Mouse (Mus musculus) intestine, embryonic 16.5 days (tissue): ENCODE results near the gene Gskip. TPM values are rescaled to one million over a fixed set of nuclear protein-coding genes. Genes with fewer than 3 reads are reported as not detected.
A peak's percentile ranks its signal among the peaks of the same experiment; 100 is the strongest.

Experiments
- ATAC-seq: fragments of 200-750 bp; cut with Nextera tagmentation; 2 replicates; pipeline ENCODE4 v1.8.0; 2017; ENCODE audit warnings: moderate TSS enrichment, moderate library complexity
- H3K27ac ChIP-seq: fragments of 300-500 bp; sonication (generic); 2 replicates; pipeline ENCODE4 v1.5.1; 2014; ENCODE audit warnings: mild to moderate bottlenecking, low read length
- H3K27me3 ChIP-seq: fragments of 300-500 bp; sonication (generic); replicated peaks from 2 replicates; pipeline ENCODE4 v1.6.1; 2014; ENCODE audit warnings: low read length, control low read depth, mixed read lengths; ENCODE audit not compliant: control insufficient read depth, insufficient read depth
- H3K36me3 ChIP-seq: fragments of 300-500 bp; sonication (generic); 2 replicates; pipeline ENCODE4 v1.6.1; 2014; ENCODE audit warnings: low read length, control low read depth; ENCODE audit not compliant: control insufficient read depth, insufficient read depth
- H3K4me1 ChIP-seq: fragments of 300-500 bp; sonication (generic); 2 replicates; pipeline ENCODE4 v1.6.1; 2014; ENCODE audit warnings: low read length, control low read depth, mixed read lengths; ENCODE audit not compliant: control insufficient read depth, insufficient read depth
- H3K4me2 ChIP-seq: fragments of 300-500 bp; sonication (generic); 2 replicates; pipeline ENCODE4 v1.6.1; 2014; ENCODE audit warnings: low read depth, low read length, control low read depth
- H3K4me3 ChIP-seq: fragments of 300-500 bp; sonication (generic); 2 replicates; pipeline ENCODE4 v1.5.1; 2014; ENCODE audit warnings: mild to moderate bottlenecking, low read length
- H3K9ac ChIP-seq: fragments of 300-500 bp; sonication (generic); 2 replicates; pipeline ENCODE4 v1.6.1; 2014; ENCODE audit warnings: low read depth, low read length
- H3K9me3 ChIP-seq: fragments of 300-500 bp; sonication (generic); 2 replicates; pipeline ENCODE4 v1.6.1; 2016; ENCODE audit warnings: low read length, control low read depth; ENCODE audit not compliant: control insufficient read depth
- WGBS: fragments of 180-500 bp; shearing (Covaris S2); extraction: QIAGEN DNeasy Blood & Tissue Kit; methylation state at CpG from one replicate; pipeline ENCODE4 v1.1.7; 2014; 5-methylcytosine and 5-hydroxymethylcytosine counted together
- polyA plus RNA-seq: library from polyadenylated mRNA; unstranded; fragments of >200 nt; fragmentation: Nextera tagmentation; extraction: Ambion mirVana; gene quantifications from 2 replicates; pipeline ENCODE4 v1.2.1, GENCODE M21; 2015

Gene Gskip
- polyA plus RNA-seq, 1 experiment from 2014 or later, result 29.7 TPM

DNA sequence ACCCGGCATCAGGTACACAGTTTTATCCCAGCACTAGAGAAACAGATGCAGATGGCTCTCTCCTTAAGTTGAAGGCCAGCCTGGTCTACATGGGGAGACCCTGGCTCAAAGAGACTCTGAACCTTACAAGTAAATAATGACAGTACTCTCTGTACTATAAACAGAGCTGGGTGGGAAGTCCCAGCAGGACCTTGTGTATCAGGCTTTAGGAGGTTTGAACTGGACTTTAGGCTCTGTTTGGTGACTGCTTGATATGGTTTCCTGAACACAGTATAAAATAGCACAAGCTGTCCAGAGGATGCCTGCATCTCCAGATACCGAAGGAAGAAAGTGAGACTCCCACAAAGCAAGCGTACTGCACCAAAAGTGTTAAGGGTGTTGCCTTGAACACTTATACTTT lies 2.2 kb downstream of the Gskip start:
- H3K4me1 ChIP-seq, result peaks cover 17% of the 10 kb centered on the region
- H3K27ac ChIP-seq, result no peak overlapping the region
- 90% methylated on average over 3 of the region's 3 CpGs for WGBS

DNA sequence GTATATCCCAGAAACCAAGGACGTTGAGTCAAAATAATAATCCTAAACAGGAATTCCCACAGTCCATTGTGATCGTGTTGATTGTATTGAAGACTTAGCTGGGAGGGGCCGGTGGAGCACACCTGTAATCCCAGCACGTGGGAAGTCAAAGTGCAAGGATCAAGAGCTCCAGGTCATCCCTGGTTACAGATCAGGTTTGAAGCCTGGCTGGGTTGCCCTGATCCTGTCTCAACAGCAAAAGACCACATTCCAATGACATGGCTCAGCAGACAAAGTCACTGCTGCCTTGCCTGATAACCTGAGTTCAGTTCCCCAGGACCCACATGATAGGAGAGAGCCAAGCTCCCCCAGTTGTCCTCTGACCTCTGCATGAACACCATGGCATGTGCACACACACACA lies 2.8 kb downstream of the Gskip start:
- Histone ChIP-seq H3K36me3 (no peaks in the 10 kb centered on the region), H3K4me1 (peaks cover 14% of the 10 kb centered on the region), H3K4me3 (no peak overlapping the region), H3K9ac (no peak overlapping the region), H3K9me3 (no peaks in the 10 kb centered on the region), H3K27me3 (no peaks in the 10 kb centered on the region), H3K4me2 (no peak overlapping the region), H3K27ac (peak overlapping the region; percentile 71)
- ATAC-seq, result peak; percentile 22
- WGBS, result 68% methylated on average over 4 of the region's 4 CpGs

More for the DNA sequence above, 2.2 kb downstream of the Gskip start:
- no peak overlapping the region for H3K4me3 ChIP-seq
- H3K4me2 ChIP-seq, result no peak overlapping the region
- no peaks in the 10 kb centered on the region for H3K9me3 ChIP-seq
- no peak for ATAC-seq
- H3K36me3 ChIP-seq, result no peaks in the 10 kb centered on the region
- H3K27me3 ChIP-seq, result no peaks in the 10 kb centered on the region
- no peak overlapping the region for H3K9ac ChIP-seq

DNA sequence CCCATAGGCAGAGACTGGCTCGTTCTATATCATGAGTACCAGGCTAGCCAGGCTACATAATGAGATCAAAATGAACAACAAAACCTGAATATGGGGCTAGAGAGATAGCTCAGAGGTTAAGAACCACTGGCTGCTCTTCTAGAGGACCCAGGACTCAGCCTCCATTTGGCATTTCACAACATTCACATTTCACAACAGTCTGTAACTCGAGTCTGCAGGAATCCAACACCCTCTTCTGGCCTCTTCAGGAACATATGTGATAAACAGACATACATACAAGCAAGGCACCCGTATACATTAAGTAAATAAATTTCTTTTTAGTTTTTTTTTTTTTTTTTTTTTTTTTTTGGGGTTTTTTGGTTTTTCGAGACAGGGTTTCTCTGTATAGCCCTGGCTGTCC lies 3.9 kb downstream of the Gskip start:
- H3K27me3 ChIP-seq, result no peaks in the 10 kb centered on the region
- no peak overlapping the region for H3K4me3 ChIP-seq
- H3K36me3 ChIP-seq, result no peaks in the 10 kb centered on the region
- no peak overlapping the region for H3K4me2 ChIP-seq
- no peak overlapping the region for H3K9ac ChIP-seq
- peaks cover 7% of the 10 kb centered on the region; the same call in 1 of the 2 replicates for H3K4me1 ChIP-seq
- no peak overlapping the region for H3K27ac ChIP-seq
- WGBS, result 83% methylated on average over 4 of the region's 4 CpGs
- ATAC-seq, result no peak
- H3K9me3 ChIP-seq, result no peaks in the 10 kb centered on the region

DNA sequence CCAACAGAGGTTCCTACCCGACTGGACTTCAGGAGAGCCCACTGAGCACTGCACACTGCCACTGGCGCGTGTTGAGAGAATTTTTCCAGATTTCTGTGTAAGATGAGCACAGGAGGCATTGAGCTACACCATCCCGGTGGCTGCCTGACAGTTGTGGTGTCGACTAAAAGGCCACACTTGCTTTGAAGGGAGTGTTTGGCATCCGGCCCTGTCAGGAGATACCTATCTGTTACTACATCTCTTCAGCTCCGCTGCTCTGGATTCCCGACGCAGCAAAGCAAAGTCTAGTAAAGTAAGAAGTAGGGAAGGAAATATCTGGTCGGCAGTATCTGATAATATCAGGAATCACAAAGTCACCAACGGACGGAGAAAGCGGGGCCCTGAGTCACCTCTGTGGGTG lies 4.8 kb downstream of the Gskip start:
- H3K4me1 ChIP-seq, result peaks cover 7% of the 10 kb centered on the region; the same call in 1 of the 2 replicates
- no peak overlapping the region for H3K9ac ChIP-seq
- 93% methylated on average over 13 of the region's 13 CpGs for WGBS
- no peak overlapping the region for H3K4me2 ChIP-seq
- no peak overlapping the region for H3K27ac ChIP-seq
- no peaks in the 10 kb centered on the region for H3K27me3 ChIP-seq
- no peak overlapping the region for H3K4me3 ChIP-seq
- H3K9me3 ChIP-seq, result no peaks in the 10 kb centered on the region
- ATAC-seq, result no peak
- no peaks in the 10 kb centered on the region for H3K36me3 ChIP-seq

DNA sequence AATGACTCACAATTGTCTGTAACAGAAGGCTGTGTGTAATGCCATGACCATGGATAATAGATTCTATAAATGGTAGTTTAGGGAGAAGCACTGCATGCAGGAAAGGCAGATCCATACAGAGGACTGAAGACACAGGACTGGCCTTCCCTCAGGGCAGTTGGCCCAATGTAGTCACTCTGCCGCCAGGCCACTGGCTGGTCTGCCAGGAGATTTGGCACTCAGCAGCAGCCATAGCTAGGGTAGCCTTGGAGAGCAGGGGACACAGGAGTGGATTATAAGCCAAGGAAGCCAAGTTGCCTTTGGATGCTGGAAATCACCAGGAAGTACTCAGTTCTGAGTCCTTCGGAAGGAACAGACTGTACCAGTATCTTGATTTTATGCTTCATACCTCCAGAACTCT lies 9.4 kb downstream of the Gskip start:
- H3K27ac ChIP-seq, result no peak overlapping the region
- WGBS, result 96% methylated on average over 2 of the region's 2 CpGs
- no peak for ATAC-seq
- no peak overlapping the region for H3K4me3 ChIP-seq
- H3K27me3 ChIP-seq, result no peaks in the 10 kb centered on the region
- H3K4me2 ChIP-seq, result no peak overlapping the region
- no peaks in the 10 kb centered on the region for H3K36me3 ChIP-seq
- no peaks in the 10 kb centered on the region for H3K9me3 ChIP-seq
- no peak overlapping the region for H3K9ac ChIP-seq
- no peaks in the 10 kb centered on the region for H3K4me1 ChIP-seq

DNA sequence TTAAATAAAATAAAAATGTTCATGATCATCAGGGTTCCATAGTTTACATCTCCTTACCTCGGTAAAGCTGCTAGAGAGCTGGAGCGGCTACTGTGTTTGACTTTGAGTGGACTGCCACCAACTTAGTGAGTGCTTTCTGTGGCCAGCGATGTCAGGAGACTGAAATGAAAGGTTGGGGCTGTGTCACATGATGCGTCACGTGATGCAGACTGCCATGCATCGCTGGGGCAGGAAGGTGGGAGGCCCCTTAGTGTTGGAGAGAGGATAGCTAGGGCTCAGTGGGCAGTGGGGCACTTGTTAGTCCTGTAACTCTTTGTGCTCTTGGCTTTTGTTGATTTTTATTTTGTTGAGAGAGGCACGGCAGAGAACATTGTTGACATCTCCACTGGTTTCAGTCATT lies 11.2 kb downstream of the Gskip start:
- H3K36me3 ChIP-seq, result peaks cover 5% of the 10 kb centered on the region
- no peak overlapping the region for H3K4me2 ChIP-seq
- no peaks in the 10 kb centered on the region for H3K9me3 ChIP-seq
- no peaks in the 10 kb centered on the region for H3K4me1 ChIP-seq
- no peak overlapping the region for H3K9ac ChIP-seq
- H3K27me3 ChIP-seq, result no peaks in the 10 kb centered on the region
- 82% methylated on average over 7 of the region's 7 CpGs for WGBS
- no peak overlapping the region for H3K27ac ChIP-seq
- no peak for ATAC-seq
- H3K4me3 ChIP-seq, result no peak overlapping the region

DNA sequence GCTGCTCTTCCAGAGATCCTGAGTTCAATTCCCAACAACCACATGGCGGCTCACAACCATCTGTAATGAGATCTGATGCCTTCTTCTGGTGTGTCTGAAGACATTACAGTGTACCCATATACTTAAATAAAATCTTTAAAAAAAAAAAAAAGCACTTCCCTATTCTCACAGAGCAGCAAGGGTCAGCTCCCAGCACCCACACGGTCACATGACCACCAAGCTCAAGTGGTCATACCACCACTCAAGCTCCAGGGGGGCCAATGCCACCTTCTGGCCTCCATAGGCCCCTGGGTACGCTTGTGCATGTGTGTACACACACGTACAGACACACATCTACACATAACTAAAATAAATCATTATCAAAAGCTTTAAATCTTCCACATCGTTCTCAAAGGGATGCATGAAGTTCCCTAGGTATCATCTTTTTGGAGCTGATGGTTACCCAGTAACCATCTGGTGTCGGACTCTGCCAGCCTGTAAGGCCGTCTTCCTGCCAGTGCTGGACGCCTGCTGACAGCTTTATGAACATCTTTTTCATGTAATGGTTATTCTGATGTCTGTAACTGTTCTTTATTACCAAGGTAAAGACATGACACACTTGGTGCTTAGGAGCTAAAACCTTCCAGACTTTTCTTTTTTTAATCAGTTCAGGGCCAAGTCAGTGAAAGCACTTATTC lies 12.6 kb downstream of the Gskip start:
- WGBS, result 90% methylated on average over 8 of the region's 8 CpGs
- Histone ChIP-seq H3K4me2 (no peak overlapping the region), H3K27ac (no peak overlapping the region), H3K9ac (no peak overlapping the region), H3K27me3 (no peaks in the 10 kb centered on the region), H3K4me3 (no peak overlapping the region), H3K4me1 (no peaks in the 10 kb centered on the region), H3K36me3 (peaks cover 6% of the 10 kb centered on the region), H3K9me3 (no peaks in the 10 kb centered on the region)
- no peak for ATAC-seq

DNA sequence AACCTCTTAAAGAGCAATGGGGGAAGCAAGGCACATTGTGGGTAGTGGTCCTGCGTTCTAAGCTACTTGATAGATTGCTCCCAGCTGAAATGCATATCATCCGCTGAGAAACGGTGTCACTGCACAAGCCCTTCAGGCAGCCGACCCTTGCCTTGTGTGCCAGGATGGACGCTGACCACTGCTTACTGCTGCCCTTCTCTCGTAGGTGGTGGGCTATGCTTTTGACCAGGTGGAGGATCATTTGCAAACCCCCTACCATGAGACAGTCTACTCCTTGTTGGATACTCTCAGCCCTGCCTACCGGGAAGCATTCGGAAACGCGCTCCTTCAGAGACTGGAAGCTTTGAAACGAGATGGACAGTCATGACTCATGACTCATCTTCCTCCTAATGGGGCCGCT lies 15.8 kb downstream of the Gskip start:
- WGBS, result 91% methylated on average over 12 of the region's 12 CpGs
- no peak overlapping the region for H3K9ac ChIP-seq
- no peak overlapping the region for H3K4me3 ChIP-seq
- H3K9me3 ChIP-seq, result no peaks in the 10 kb centered on the region
- H3K4me2 ChIP-seq, result no peak overlapping the region
- ATAC-seq, result no peak
- H3K27ac ChIP-seq, result no peak overlapping the region
- no peaks in the 10 kb centered on the region for H3K27me3 ChIP-seq
- H3K4me1 ChIP-seq, result peaks cover 1% of the 10 kb centered on the region
- H3K36me3 ChIP-seq, result peaks cover 6% of the 10 kb centered on the region

DNA sequence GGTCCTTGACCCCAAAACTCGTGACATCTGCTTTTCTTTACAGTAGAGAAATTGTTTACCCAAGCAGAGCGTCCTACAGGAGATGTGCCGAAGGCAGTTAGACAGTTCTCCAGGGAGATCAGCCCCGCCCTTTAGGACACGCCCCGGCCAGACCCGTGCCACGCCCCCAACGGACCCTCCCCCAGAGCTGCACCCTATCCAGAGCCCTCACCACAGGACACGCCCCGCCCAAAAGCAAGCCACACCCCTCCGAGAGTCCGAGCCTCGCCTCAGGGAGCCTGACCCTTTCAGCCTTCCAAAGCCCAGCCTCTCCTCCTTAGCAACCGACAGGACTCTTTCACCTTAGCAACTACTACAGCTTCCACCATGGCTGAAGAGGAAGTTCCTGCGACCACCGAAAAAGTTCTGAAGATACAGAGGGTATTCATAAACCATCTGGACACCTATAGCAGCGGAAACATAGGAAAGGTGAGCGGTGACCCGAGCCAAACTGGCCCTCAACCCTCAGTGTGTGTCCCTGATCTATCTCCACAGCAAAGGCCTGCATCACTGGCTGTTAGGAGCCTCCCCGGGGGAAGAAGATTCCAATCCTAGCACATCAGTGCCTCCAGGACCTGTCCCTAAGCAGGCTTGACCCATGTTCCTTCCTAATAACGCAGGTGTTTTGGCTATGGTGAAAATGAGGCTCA lies 21.3 kb downstream of the Gskip start, which contains the start of gene Ak7:
TSS of gene Ak7 (plus strand) at position 178 of the 689 bp plus-strand sequence.
- H3K4me2 ChIP-seq, result peak within 1 kb of the TSS; percentile 45
- no peak within 1 kb of the TSS for H3K27ac ChIP-seq
- peak; percentile 98 for ATAC-seq
- no peak within 1 kb of the TSS for H3K9ac ChIP-seq
- H3K27me3 ChIP-seq, result no peaks in the 10 kb centered on the region
- no peaks in the 10 kb centered on the region for H3K9me3 ChIP-seq
- peak within 1 kb of the TSS; percentile 15; the same call in 1 of the 2 replicates for H3K4me3 ChIP-seq
- H3K36me3 ChIP-seq, result no peaks in the 10 kb centered on the region
- H3K4me1 ChIP-seq, result peaks cover 4% of the 10 kb centered on the region
- WGBS, result 12% methylated on average over 22 of the region's 22 CpGs
